Mouse (Mus musculus): ENCODE data around the gene Cic.

The Cic gene

GRCm38 (mm10) chr7:25341000-25341784 is 73.7 kb downstream of the Cic start:
- DNase-seq (ENCODE audit: low spot score in 2 of 2), result no peak
